Mouse (Mus musculus): ENCODE data around the gene Lfng. TPM values are rescaled to one million over a fixed set of nuclear protein-coding genes. Genes with fewer than 3 reads are reported as not detected.

Lfng gene
- 10 to 100 TPM; 23.9 to 24.8 TPM for total RNA-seq (2021)
- long read RNA-seq, experiment 1, transcript Lfng-201 (8 exons, 2,305 nt) = major isoform, 8 of 11 reads
- long read RNA-seq, experiment 1, partial matches to known transcripts = 0 of 11 reads
- long read RNA-seq, experiment 1, other reads (novel, unspliced or antisense) = 2 of 11 reads
- long read RNA-seq, experiment 2, transcript Lfng-201 (8 exons, 2,305 nt) = major isoform, 22 of 25 reads
- long read RNA-seq, experiment 2, partial matches to known transcripts = 1 of 25 reads
- long read RNA-seq, experiment 2, other reads (novel, unspliced or antisense) = 2 of 25 reads

DNA sequence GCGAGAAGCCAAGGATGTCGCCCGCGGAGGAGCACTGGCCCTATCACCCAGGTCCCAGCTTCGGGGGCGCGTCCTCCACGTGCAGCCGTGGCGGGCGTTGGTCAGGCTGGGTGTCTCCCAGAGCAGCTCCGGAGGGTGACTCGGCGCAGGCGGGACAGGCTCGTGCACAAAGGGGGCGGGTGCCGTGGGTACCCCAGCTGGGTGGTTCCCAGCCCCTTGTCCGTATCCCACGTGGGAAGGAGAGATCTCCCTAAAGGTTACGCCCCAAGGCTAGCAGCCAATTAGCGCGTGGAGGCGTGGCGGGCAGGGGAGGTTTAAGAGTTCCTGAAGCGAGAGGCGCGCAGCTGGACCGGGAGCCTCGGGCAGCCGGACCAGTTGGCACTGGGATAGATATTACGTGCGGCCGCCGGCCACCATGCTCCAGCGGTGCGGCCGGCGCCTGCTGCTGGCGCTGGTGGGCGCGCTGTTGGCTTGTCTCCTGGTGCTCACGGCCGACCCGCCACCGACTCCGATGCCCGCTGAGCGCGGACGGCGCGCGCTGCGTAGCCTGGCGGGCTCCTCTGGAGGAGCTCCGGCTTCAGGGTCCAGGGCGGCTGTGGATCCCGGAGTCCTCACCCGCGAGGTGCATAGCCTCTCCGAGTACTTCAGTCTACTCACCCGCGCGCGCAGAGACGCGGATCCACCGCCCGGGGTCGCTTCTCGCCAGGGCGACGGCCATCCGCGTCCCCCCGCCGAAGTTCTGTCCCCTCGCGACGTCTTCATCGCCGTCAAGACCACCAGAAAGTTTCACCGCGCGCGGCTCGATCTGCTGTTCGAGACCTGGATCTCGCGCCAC lies at the start of gene Lfng:
TSS of gene Lfng (plus strand) at position 320 of the 835 bp plus-strand sequence.
- Histone ChIP-seq H3K27ac (peak within 1 kb of the TSS; percentile 90), H3K4me3 (peak within 1 kb of the TSS; percentile 67)
- DNase-seq (ENCODE audit: low spot score in 2 of 2) = peak; percentile 71 to 82
- peak; percentile 47 for TF ChIP-seq CTCF (conservative IDR thresholded peaks at IDR 0.05)

DNA sequence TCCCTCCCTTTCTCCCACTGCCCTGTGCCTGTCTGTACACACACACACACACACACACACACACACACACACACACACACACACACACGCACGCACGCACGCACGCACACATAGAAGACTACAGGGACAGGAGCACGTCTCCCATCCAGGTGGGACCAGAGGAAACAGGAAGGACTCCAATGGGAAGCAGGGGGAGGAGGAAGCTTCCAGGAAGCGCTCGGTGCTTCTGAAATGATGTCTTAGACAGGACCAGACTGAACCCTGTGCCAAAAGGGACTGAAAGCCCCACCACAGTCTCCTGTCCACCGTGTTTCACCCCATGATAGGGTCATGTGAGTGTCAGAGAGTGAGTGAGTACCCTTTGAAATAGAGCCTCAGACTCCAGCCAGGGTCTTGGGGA lies 44.5 kb upstream of the Lfng start:
- no peak overlapping the region for H3K4me3 ChIP-seq
- no peak overlapping the region for H3K27ac ChIP-seq
- no peak for DNase-seq (ENCODE audit: low spot score in 2 of 2)
- TF ChIP-seq CTCF (conservative IDR thresholded peaks at IDR 0.05) = no peak

DNA sequence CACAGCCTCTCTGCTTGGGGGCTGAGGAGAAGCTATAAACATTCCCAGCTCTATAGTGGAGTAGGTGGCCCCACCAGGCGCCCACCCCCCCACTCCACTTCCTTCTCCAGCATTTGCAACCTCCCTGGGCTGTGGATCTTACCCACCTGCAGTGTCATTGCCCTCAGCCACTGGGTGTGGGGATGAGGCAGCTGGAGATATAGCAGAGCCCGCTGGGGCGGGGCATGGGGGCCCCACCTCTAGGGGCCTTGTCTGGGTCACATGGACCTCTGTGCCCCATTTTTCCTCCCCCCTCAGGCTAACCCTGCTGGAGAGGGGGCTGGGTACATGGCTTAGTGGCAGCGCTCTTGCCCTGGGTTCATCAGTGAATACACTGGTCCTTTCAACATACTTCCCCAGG lies 42.2 kb upstream of the Lfng start, which contains the start of gene Grifin:
TSS of gene Grifin (minus strand) at position 176 of the 400 bp plus-strand sequence.
- TF ChIP-seq CTCF (conservative IDR thresholded peaks at IDR 0.05) = no peak
- Histone ChIP-seq H3K4me3 (no peak within 1 kb of the TSS), H3K27ac (peak within 1 kb of the TSS; percentile 73)
- DNase-seq (ENCODE audit: low spot score in 2 of 2) = no peak

DNA sequence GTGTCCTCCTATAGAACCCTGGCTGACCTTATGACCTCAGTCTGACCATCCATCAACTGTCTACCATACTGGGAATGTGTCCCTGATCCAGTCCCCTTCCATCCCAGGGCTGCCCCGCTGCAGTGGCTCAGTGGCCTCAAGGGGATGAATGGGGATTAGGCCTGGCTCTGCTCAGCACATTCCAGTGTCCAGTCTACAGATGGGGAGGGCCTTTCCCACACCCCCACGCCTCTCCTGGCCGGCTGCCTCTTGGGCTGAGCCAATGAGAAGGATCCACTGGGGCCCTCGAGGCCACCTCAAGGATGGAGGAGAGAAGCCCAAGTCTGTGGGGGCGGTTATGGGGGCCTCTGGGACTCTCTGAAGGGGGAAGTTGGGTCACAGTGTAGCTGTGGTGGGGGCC lies 41.7 kb upstream of the Lfng start:
- H3K27ac ChIP-seq = peak overlapping the region; percentile 73
- no peak overlapping the region for H3K4me3 ChIP-seq
- no peak for TF ChIP-seq CTCF (conservative IDR thresholded peaks at IDR 0.05)
- DNase-seq (ENCODE audit: low spot score in 2 of 2) = peak in 1 of 2 experiments; percentile 43

DNA sequence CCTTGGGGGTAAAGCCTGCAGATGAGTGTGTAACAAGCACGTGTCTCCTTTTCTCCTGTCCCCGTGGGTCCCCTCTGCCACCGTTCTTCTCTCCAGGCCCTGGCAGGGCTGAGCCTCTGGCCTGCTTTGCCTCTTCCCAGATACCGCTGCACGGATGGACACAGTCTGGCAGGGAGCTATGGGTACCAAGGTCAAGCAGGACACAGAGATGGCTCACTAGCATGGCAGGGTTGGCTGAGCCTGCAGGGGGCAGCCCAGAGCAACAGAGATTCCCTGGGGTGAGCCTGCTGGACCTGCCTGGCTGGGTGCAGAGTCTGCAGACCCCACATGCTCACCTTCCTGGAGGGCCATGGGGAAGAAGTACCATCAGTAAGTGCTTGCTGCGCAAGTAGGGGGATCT lies 41.3 kb upstream of the Lfng start:
- peak overlapping the region; percentile 73 for H3K27ac ChIP-seq

DNA sequence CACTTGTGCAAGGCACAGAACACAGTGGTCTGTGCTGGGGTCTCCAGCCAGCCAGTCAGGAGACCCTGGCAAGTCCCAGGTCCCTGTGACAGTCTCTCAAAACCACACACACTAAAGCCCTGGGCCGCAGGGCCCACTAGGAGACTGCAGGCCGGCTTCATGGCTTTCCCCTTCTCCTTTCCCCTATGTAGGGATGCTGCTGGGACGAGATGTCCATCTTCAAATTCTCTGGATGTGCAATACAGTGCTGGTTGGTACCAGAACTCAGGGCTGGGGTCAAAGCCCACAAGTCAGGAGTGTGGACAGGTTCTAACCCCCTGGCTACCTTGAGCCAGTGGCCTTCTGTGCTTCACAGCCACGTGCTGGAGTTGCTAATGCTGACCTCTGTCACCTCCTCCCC lies 40.8 kb upstream of the Lfng start:
- Histone ChIP-seq H3K27ac (peak overlapping the region; percentile 73), H3K4me3 (no peak overlapping the region)
- DNase-seq (ENCODE audit: low spot score in 2 of 2) = no peak
- no peak for TF ChIP-seq CTCF (conservative IDR thresholded peaks at IDR 0.05)

More for the DNA sequence above, 41.3 kb upstream of the Lfng start:
- peak; percentile 81 for TF ChIP-seq CTCF (conservative IDR thresholded peaks at IDR 0.05)
- no peak overlapping the region for H3K4me3 ChIP-seq
- peak in 1 of 2 experiments; percentile 50 for DNase-seq (ENCODE audit: low spot score in 2 of 2)

DNA sequence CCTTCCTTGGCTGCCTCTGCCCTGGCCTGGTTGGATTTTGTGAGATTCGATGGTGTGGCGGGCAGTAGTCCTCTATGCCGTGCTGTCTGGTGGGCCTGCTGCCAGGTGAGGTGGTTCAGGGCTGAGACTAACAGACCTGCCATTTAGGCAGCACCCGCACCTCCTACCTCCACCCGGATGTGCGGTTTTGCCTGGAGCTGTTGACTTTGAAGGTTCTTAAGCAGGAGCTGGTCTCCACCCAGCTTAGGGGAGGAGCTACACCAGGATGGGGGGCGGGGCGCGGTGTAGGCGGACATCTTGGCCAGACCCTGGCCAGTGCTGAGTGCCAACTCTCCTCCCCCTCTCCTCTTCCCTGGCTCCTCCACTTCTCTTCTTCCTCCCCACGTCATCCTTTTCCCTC lies 39.8 kb upstream of the Lfng start:
- Histone ChIP-seq H3K4me3 (no peak overlapping the region), H3K27ac (peak overlapping the region; percentile 32; the same call in 1 of the 2 replicates)
- no peak for TF ChIP-seq CTCF (conservative IDR thresholded peaks at IDR 0.05)
- peak in 1 of 2 experiments; percentile 33 for DNase-seq (ENCODE audit: low spot score in 2 of 2)

DNA sequence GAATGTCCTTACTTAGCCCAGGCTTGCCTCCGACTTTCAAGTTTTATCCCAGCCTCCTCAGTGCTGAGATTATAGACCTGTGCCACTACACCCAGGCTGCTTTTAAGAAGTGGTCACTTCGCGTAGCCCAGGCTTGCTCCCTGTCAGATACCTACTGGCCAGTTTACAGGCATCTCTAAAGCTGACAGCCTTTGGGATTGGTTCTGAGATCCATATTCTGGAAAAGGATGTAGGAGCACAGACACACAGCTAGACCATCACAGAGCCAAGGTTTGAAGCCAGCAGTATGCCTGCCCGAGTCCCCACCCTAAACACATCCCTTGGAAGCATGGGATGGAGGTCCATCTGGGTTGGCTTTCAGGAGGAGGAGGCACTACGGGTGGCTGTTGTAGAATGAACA lies 39.4 kb upstream of the Lfng start:
- no peak for TF ChIP-seq CTCF (conservative IDR thresholded peaks at IDR 0.05)
- Histone ChIP-seq H3K27ac (peak overlapping the region; percentile 32; the same call in 1 of the 2 replicates), H3K4me3 (no peak overlapping the region)
- no peak for DNase-seq (ENCODE audit: low spot score in 2 of 2)

DNA sequence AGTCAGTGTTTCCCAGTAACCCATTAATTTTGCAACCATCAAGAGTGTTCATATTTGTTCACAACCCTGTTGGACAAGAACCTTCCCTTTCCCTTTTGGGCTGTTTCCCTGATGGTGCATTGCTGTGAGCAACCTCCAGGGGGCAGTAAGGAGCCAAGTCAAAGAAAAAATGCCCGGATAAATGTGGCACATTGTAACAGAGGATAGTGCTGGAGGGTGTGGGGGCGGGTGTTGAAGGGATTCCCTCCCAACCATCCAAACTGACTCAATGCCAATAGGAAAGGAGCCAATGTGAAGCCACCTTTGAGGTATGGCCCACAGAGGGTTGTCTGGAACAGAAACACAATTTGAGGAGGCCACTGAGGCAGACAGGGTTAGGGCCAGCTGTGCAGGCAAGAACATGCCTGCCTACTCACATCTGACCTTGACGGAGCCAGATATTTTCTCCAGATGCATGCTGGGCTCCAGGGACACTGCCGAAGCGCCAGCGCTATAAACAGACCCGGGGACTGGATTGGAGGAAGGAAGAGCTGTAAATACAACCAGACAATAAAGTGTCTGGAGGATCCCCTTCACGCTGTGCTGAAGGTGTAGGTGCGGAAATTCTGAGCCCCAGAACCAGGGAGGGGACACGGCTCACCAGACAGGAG lies 38.7 kb upstream of the Lfng start:
- DNase-seq (ENCODE audit: low spot score in 2 of 2) = peak; percentile 22 to 66
- H3K4me3 ChIP-seq = no peak overlapping the region
- peak; percentile 92 for TF ChIP-seq CTCF (conservative IDR thresholded peaks at IDR 0.05)
- H3K27ac ChIP-seq = no peak overlapping the region

DNA sequence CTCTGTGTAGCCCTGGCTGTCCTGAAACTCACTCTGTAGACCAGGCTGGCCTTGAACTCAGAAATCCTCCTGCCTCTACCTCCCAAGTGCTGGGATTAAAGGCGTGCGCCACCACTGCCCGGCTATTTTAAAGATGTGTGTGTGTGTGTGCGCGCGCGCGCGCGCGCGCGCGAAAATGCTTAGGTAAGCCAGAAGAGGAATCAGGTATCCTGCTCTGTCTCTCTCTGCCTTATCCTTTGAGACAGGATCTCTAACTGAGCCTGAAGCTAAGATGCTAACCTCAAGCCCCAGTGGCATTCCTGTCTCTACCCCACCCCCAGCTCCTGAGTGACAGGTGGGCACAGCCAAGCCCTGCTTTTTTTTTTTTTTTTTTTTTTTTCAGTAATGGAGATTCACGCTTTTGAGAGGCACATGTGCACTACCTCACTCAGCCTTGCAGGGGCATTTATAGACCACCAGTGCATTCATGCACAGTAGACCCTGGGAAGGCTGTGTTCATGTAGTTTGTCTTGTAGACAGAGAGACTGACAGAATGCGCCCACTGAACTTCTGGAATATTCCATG lies 38.0 kb upstream of the Lfng start:
- Histone ChIP-seq H3K27ac (no peak overlapping the region), H3K4me3 (no peak overlapping the region)
- DNase-seq (ENCODE audit: low spot score in 2 of 2) = no peak
- no peak for TF ChIP-seq CTCF (conservative IDR thresholded peaks at IDR 0.05)

DNA sequence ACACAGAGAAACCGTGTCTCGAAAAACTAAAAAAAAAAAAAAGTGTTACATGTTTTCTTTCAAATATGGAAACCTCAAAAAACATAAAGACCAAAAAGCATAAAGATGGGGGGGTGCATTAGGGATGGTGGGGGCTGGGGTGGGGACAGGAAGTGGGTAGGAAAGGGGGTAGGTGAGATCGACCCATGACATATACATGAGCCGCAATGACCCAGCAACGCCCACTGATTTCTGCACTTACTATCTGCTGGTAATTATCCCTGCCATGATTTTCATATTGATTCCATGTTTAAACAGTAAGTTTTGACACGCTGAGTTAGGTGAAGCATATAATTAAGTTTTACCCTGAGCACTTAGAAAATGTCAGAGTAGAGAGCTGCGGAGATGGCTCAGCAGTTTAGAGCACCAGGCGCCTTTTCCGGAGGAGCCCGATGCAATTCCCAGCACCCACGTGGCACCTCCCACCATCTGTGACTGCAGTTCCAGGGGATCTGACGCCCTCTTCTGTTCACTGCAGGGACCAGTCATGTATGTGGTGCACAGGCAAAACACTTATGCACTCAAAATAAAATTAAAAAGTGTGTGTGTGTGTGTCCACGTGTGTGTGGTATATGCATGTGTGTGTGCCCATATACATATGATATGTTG lies 36.8 kb upstream of the Lfng start:
- TF ChIP-seq CTCF (conservative IDR thresholded peaks at IDR 0.05) = no peak
- DNase-seq (ENCODE audit: low spot score in 2 of 2) = no peak
- H3K27ac ChIP-seq = no peak overlapping the region

DNA sequence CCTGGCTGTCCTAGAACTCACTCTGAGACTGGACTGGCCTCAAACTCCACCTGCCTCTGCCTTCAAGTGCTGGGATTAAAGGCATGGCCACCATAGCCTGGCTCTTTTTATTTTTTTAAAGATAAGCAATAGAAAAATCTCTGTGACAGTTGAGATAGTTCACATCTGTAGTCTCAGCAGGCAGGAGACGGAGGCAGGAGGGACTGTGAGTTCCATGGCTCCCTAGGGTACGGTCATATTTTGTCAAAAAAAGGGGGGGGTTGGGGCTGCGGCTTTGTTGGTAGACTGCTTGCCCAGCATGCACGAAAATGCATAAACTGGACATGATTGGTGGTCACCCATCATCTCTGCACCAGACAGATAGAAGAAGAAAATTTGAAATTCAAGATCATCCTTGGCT lies 35.9 kb upstream of the Lfng start:
- Histone ChIP-seq H3K27ac (no peak overlapping the region), H3K4me3 (no peak overlapping the region)
- no peak for TF ChIP-seq CTCF (conservative IDR thresholded peaks at IDR 0.05)
- DNase-seq (ENCODE audit: low spot score in 2 of 2) = no peak

More for the DNA sequence above, 36.8 kb upstream of the Lfng start:
- H3K4me3 ChIP-seq = no peak overlapping the region
